Mouse (Mus musculus) bone marrow, adult 2 months (tissue): ENCODE results near the gene Sgsm3. TPM values are rescaled to one million over a fixed set of nuclear protein-coding genes. Genes with fewer than 3 reads are reported as not detected.
"Not testable (repeated sequence)": the region's sequence is repeated elsewhere in the genome, so short reads cannot be mapped to it uniquely, and the experiment has no call there.

Experiments used
- H3K27ac ChIP-seq: fragments of 200-500 bp; 2 replicates; pipeline ENCODE4 v1.5.1; 2012; ENCODE audit warnings: low read depth, mild to moderate bottlenecking, control low read depth, inconsistent platforms, low read length; ENCODE audit not compliant: control insufficient read depth, poor library complexity, insufficient read depth
- H3K4me1 ChIP-seq: fragments of 200-500 bp; 2 replicates; pipeline ENCODE4 v1.6.1; 2011; ENCODE audit warnings: low read length; ENCODE audit not compliant: control insufficient read depth, insufficient read depth
- H3K4me3 ChIP-seq: fragments of 200-500 bp; replicated peaks from 2 replicates; pipeline ENCODE3; 2011; ENCODE audit warnings: mild to moderate bottlenecking, low read depth, low read length, control low read depth; ENCODE audit not compliant: control insufficient read depth
- CTCF ChIP-seq: fragments of 200-500 bp; IDR thresholded peaks from 2 replicates; pipeline ENCODE4 v1.5.1; 2011; ENCODE audit warnings: low read length, control low read depth; ENCODE audit not compliant: control insufficient read depth, insufficient read depth
- POLR2A ChIP-seq: fragments of 200-500 bp; IDR thresholded peaks from 2 replicates; pipeline ENCODE4 v1.6.1; 2011; ENCODE audit warnings: low read depth, mild to moderate bottlenecking, control low read depth, low read length, borderline replicate concordance; ENCODE audit not compliant: control insufficient read depth
- WGBS: fragments of 180-500 bp; shearing (Covaris S2); methylation state at CpG from one replicate; pipeline ENCODE4 v1.1.7; 2018; 5-methylcytosine and 5-hydroxymethylcytosine counted together
- polyA plus RNA-seq: library from polyadenylated mRNA; stranded (reverse); fragments of >200 nt; gene quantifications from 2 replicates; pipeline ENCODE4 v1.2.4, GENCODE M21; 2011; ENCODE audit warnings: low replicate concordance; ENCODE audit not compliant: missing spikeins, insufficient read depth, insufficient read length

The Sgsm3 gene
- polyA plus RNA-seq: 6.2 and 8.3 TPM in 2 replicates

DNA sequence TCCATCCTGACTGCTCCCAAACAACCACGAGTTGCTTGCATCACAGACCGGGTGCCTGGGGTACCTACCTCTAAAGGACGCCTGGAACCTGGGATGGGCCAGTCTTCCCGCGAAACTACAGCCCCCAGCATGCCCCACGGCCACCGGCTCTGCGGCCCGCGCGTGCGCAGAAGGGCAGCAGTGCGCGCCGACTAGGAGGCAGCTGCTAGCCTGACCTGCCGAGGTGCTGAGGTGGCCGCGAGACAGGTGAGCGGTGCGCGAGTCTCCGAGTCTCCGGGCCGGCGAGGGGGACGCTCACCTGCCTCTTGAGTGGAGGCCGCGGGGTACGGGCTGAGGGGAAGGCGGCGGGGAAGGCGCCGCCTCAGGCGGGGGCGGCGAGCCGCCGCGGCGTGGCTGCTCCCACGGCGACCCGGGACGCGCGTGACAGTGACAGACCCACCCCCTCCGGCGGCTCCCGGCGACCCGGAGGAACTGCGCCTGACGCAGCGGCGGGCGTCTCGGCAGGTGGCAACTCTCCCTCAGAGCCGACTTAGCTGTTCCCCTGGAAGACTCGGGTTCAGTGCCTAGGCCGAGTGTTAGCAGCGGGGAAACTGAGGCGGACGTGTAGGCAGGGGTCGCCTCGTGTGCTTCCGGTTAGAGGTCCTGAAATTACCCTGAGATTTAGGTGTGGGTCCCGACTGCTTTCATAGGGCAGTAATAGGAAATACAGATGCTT lies at the start of gene Sgsm3:
Gene Sgsm3 (plus strand): TSS at position 146 of the 715 bp plus-strand sequence.
- Histone ChIP-seq H3K4me3 (peak within 1 kb of the TSS; percentile 96), H3K27ac (peak within 1 kb of the TSS; percentile 51; the same call in 1 of the 2 replicates), H3K4me1 (no peaks in the 10 kb centered on the region; the same call in 1 of the 2 replicates)
- TF ChIP-seq POLR2A (peak; percentile 44; the same call in 1 of the 2 replicates), CTCF (no peak)
- under 1% methylated on average over 67 of the region's 67 CpGs for WGBS

DNA sequence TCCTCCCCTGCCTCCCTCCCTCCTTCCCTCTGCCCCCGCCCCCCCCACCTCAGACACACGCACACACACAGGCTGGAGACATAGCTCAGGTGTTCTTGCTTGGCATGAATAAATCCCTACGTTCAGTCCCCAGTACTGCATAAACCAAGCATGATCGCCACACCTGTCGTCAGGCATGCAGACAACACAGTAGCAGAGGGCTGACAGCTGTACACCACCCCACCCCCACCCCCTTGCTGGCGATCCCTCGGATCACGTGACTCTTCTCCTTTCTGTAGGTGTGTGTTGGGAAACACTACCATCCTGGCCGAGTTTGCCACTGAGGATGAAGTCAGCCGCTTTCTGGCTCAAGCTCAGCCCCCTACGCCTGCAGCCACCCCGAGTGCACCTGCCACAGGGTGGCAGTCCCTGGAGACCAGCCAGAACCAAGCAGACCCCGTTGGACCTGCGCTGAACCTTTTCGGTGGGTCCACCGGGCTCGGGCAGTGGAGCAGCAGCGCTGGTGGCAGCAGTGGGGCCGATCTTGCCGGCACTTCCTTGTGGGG lies 48.7 kb upstream of the Sgsm3 start:
- TF ChIP-seq CTCF (no peak), POLR2A (no peak)
- 79% methylated on average over 20 of the region's 20 CpGs for WGBS
- Histone ChIP-seq H3K4me3 (no peak overlapping the region), H3K4me1 (no peaks in the 10 kb centered on the region; the same call in 1 of the 2 replicates), H3K27ac (no peak overlapping the region)

DNA sequence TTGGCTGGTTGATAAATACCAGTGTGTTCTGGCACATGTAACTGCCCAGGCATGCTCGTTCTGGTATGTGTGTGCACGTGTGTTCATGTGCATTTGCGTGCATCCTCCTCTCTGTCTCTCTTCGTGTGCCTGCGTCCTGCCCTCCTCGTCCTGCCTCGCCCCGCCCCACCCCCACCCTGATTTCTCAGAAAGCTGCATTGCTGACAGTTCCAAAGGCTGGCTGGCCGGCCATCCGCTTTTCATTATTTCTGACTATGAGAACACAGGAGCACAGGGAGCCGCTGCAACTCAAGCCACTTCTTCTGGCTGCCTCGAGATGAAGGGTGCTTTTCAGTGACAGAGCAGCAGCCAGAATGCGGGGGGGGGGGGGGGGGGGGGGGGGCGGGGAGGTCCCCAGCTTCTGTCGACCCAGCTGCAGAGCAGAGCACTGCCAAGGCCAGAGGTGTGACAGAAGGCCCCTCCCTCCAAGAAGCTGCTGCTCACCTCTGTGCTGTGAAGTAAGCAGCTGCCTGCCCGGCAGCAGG lies 47.5 kb upstream of the Sgsm3 start:
- Histone ChIP-seq H3K4me3 (no peak overlapping the region), H3K27ac (no peak overlapping the region), H3K4me1 (no peaks in the 10 kb centered on the region; the same call in 1 of the 2 replicates)
- TF ChIP-seq CTCF (no peak), POLR2A (no peak)
- WGBS: 84% methylated on average over 16 of the region's 16 CpGs

DNA sequence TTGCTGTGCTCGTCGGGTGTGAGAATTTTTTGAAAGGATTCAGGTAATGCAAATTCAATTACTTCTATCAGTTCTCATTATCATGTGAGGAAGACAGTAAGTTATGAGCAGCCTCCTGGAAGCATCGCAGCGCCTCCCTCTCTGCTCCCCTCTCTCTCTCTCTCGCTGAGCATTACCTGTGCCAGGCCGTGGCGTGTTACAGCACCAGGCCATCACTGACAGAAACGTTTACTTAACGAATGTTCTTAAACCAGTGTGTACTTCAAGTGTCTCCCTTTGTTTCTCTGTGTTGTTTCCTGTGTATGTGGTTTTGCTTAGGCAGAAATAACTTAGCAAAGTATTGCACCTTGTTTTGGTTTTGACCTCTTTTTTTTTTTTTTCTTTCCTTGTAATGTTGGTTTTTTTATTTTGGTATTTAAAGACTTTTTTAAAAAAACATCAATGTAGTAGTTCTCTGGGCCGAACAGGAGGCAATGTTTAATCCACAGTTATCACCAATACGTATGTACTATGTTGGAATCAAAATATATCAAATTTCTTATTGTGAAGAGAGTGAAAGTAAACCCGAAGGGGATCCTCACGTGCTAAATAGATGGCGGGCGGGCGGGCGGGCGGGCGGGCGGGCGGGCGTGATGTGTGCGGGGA lies 46.8 kb upstream of the Sgsm3 start:
- H3K27ac ChIP-seq: not testable (repeated sequence)

DNA sequence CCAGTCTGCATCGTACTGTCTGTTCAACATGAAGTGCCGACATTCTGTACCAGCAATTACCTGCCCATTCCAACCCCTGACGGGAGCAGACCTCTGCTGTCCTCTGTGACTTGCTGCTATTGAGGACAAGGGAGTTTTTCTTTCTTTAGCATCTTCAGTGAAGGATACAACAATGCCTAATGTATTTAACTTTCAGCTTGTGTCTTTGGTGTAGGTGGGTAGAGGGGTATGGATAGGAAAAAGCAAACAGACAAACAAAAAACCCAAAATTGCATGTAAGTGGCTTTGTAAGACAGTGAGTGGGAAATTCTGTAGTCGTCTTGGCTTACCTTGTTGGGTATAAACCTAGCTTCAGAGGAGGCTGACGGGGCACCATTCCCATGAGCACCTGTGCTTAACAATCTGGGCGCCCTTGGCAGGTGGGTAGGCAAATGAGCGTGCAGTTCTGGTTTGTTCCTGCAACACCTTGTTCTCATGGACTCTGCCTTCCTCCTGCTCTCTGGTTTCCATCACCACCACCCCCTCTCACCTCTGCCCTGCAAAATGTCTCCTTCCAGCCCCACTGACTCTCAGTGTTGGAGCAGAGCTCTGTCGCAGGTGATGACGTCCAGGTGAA lies 46.1 kb upstream of the Sgsm3 start:
- Histone ChIP-seq H3K27ac (no peak overlapping the region; the same call in 1 of the 2 replicates), H3K4me3 (no peak overlapping the region), H3K4me1 (no peaks in the 10 kb centered on the region; the same call in 1 of the 2 replicates)
- TF ChIP-seq POLR2A (no peak), CTCF (no peak)
- 89% methylated on average over 9 of the region's 9 CpGs for WGBS

More for the DNA sequence above, 46.8 kb upstream of the Sgsm3 start:
- H3K4me1 ChIP-seq, H3K4me3 ChIP-seq: not testable (repeated sequence)
- WGBS: 88% methylated on average over 23 of the region's 23 CpGs

DNA sequence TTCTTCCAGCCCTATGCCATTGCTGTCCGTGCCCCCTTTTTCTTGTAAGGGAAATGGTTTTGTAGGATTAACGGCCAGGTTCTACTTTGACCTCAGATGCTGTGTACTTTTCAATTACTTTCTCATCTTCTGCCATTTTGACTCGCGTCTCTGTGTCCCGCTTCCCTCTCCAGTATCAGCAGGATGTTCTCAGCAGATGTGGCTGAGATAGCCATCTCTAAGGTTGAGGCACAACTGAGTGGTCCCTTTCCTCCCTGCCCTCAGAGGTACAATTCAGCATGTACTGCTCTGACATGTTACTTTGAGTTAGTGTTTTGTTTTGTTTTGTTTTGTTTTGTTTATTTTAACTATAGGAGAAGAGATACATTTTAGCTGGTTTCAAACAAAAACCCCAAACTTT lies 42.7 kb upstream of the Sgsm3 start:
- WGBS: 65% methylated on average over 5 of the region's 5 CpGs
- no peaks in the 10 kb centered on the region; the same call in 1 of the 2 replicates for H3K4me1 ChIP-seq
- H3K27ac ChIP-seq: no peak overlapping the region
- no peak overlapping the region for H3K4me3 ChIP-seq
- TF ChIP-seq POLR2A (no peak), CTCF (no peak)

DNA sequence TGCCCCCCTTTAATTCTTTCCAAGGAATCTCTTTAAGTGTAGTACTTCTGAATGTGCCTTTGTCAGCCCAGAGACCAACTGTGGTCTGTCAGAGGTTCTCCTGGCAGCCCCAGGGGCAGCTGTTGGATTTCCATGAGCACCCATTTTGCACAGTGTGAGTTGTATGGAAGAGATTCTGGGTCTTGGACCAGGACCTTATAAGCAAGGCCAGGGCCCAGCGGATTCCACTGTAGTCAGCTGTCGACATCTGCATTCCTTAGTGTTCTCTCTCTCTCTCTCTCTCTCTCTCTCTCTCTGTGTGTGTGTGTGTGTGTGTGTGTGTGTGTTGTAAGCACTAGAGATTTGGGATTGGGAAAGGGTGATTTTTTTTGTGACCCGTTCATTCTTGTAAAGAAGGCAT lies 40.9 kb upstream of the Sgsm3 start:
- Histone ChIP-seq H3K27ac (no peak overlapping the region), H3K4me3 (no peak overlapping the region), H3K4me1 (no peaks in the 10 kb centered on the region; the same call in 1 of the 2 replicates)
- WGBS: 87% methylated on average over 3 of the region's 3 CpGs
- TF ChIP-seq CTCF: no peak
- no peak for TF ChIP-seq POLR2A

DNA sequence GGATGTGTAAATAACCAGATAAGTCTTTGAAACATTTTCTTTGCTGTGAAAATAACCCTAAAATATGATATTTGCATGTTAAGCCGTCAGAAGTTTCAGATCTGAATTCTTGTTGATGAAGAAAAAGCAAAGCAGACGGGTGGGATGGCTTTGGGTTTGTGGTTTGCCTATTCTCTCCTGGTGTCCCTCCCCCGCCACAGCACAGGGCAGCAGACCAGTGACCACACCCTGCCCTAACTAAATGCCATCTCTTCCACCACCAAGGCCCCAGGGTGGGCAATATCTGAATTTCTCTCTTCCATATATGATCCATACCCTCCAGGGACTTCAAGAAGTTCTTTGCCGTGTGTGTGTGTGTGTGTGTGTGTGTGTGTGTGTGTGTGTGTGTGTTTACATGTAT lies 39.0 kb upstream of the Sgsm3 start:
- Histone ChIP-seq H3K4me1 (no peaks in the 10 kb centered on the region; the same call in 1 of the 2 replicates), H3K27ac (no peak overlapping the region), H3K4me3 (no peak overlapping the region)
- TF ChIP-seq POLR2A (no peak), CTCF (no peak)
- WGBS: 50% methylated on average over 4 of the region's 4 CpGs
